Mouse (Mus musculus) liver, adult 2 months (tissue): Measurements from ENCODE around the gene Gm20388.

Experiments used
- CTCF ChIP-seq: fragments of 200-500 bp; IDR thresholded peaks from 2 replicates; pipeline ENCODE4 v1.5.1; 2011; ENCODE audit warnings: low read depth, low read length, control low read depth
- POLR2A ChIP-seq: fragments of 200-500 bp; IDR thresholded peaks from 2 replicates; pipeline ENCODE4 v1.6.1; 2011; ENCODE audit warnings: low read length, control low read depth; ENCODE audit not compliant: insufficient read depth; ENCODE audit errors: extremely low read depth

DNA sequence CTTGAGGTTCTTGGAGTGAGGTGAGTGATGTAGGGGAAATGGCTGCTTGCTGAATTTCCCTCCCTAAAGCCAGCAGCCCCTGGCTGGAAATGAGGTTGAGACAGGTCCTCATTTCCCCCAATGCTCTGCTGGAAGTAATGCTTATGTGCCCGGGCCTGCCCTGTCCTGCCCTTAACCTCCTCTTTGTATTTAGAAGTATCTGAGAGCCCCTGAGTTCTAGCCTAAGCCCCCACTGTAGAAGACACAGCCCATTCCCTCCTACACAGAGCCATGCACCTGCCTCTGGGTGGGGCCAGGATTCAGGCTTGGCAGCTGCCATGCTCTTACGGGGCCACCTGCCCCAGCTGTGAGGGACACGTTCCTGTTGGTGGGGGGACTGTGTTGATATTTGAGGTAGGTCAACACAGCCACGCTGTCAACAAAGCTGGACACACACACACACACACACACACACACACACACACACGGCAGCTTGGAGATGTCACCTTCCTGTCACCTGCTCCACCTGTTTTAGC is 2787.7 kb downstream of the Gm20388 start:
- TF ChIP-seq POLR2A = no peak
- no peak for TF ChIP-seq CTCF
